Mouse (Mus musculus) mammary gland, adult 2 months (tissue): ENCODE data around the gene Zc3h6. TPM values are rescaled to one million over a fixed set of nuclear protein-coding genes. Genes with fewer than 3 reads are reported as not detected.

Experiments used
- polyA plus RNA-seq: library from polyadenylated mRNA; depleted of rRNA; stranded (reverse); fragments of >200 nt; gene quantifications from 2 replicates; pipeline ENCODE4 v1.2.3, GENCODE M21; 2012; ENCODE audit warnings: low replicate concordance; rRNA removed

The Zc3h6 gene
- polyA plus RNA-seq = 1.4 TPM in 2 replicates

GRCm38 (mm10) chr2:128966641-128967580 lies at the start of gene Zc3h6:
TSS of gene Zc3h6 (plus strand) at chr2:128967402.

GRCm38 (mm10) chr2:128943538-128944528 lies 23.4 kb upstream of the Zc3h6 start, which contains the start of gene Zc3h8:
TSS of gene Zc3h8 (minus strand) at chr2:128944077.

GRCm38 (mm10) chr2:128967661-128968441 lies 649 bp downstream of the Zc3h6 start, which contains the start of gene Gm10762:
TSS of gene Gm10762 (minus strand) at chr2:128967725.

GRCm38 (mm10) chr2:129047811-129048210 lies 80.6 kb downstream of the Zc3h6 start, which contains the start of gene Vinac1:
TSS of gene Vinac1 (minus strand) at chr2:129048172.

GRCm38 (mm10) chr2:129065437-129066282 lies 98.5 kb downstream of the Zc3h6 start, which contains the start of gene Ttl:
TSS of gene Ttl (plus strand) at chr2:129065942.

Other genes starting within 250 kb of the Zc3h6 start
- gene Tmem87b, start 149.3 kb upstream of the Zc3h6 start, polyA plus RNA-seq = 10.3 and 22.4 TPM in 2 replicates
- gene Fbln7, start 104.4 kb upstream of the Zc3h6 start, polyA plus RNA-seq = 10.5 and 15.0 TPM in 2 replicates
- 0.73 and 0.99 TPM in 2 replicates for gene Zc3h8, start 23.3 kb upstream of the Zc3h6 start, polyA plus RNA-seq
- 5.2 and 5.3 TPM in 2 replicates for gene Gm10762, start 323 bp downstream of the Zc3h6 start, polyA plus RNA-seq
- gene Vinac1, start 80.8 kb downstream of the Zc3h6 start, polyA plus RNA-seq = 0.06 and 0.22 TPM in 2 replicates
- 5.7 and 7.1 TPM in 2 replicates for gene Ttl, start 98.5 kb downstream of the Zc3h6 start, polyA plus RNA-seq
- 18.3 and 27.2 TPM in 2 replicates for gene Polr1b, start 133.6 kb downstream of the Zc3h6 start, polyA plus RNA-seq
- 38.0 and 44.5 TPM in 2 replicates for gene Chchd5, start 162.3 kb downstream of the Zc3h6 start, polyA plus RNA-seq
- 23.1 and 25.2 TPM in 2 replicates for gene Slc20a1, start 231.4 kb downstream of the Zc3h6 start, polyA plus RNA-seq